Mouse (Mus musculus): Measurements from ENCODE around the gene B230104I21Rik. TPM values are rescaled to one million over a fixed set of nuclear protein-coding genes. Genes with fewer than 3 reads are reported as not detected.

The B230104I21Rik gene
- polyA plus RNA-seq (2012; rRNA removed; ENCODE audit: low replicate concordance): not detected in 2 replicates

DNA sequence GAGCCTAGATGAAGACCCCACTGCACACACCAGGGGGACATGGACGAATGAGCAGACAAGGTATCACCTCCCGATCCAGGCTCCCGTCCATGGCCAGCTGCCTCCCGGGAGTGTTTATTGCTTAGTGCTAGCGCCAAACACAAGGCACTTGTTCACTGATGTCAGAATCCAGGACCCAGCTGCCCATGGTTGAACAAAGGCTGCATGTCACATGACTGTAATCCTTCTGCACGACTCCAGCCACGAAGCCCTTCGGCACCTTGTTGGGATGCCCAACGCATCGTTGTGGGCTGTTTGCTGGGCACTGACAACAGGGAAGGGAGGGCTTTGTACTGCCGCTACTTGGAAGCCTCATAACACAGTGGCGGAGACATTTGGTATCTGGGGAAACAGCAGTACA lies at the start of gene B230104I21Rik:
Gene B230104I21Rik (plus strand): TSS at position 367 of the 400 bp plus-strand sequence.

DNA sequence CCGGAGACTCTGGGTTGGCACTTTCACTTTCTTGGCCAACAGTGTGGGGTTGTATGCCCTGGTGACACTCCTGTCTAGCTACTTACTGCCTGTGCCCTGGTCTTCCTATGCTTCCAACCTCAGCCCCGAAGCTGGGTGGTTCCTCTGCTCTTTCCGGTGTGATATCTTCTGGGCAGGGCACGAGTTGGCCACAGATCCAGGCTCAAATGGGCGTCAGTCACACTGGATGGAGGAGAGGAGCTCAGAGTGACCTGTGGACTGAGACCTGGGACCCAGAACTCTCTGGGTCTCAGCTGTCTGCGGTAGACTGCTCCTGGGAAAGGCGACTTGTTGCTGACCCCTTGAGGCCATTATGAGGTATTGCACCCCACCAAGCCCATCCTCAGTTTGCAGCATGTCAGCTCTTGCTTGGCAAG lies 34.5 kb upstream of the B230104I21Rik start, which contains the start of gene Arhgef16:
Gene Arhgef16 (minus strand): TSS at position 211 of the 416 bp plus-strand sequence.

Other genes starting within 250 kb of the B230104I21Rik start
- 0.06 TPM in 1 of 2 replicates, not detected in the other for gene Trp73, start 195.9 kb upstream of the B230104I21Rik start, polyA plus RNA-seq (2012; rRNA removed; ENCODE audit: low replicate concordance)
- 17.3 and 27.8 TPM in 2 replicates for gene Wrap73, start 193.8 kb upstream of the B230104I21Rik start, polyA plus RNA-seq (2012; rRNA removed; ENCODE audit: low replicate concordance)
- gene Tprgl, start 175.5 kb upstream of the B230104I21Rik start, polyA plus RNA-seq (2012; rRNA removed; ENCODE audit: low replicate concordance): 173 and 225 TPM in 2 replicates
- gene Megf6, start 165.4 kb upstream of the B230104I21Rik start, polyA plus RNA-seq (2012; rRNA removed; ENCODE audit: low replicate concordance): 6.0 and 7.7 TPM in 2 replicates
- 1.2 and 7.9 TPM in 2 replicates for gene Arhgef16, start 34.5 kb upstream of the B230104I21Rik start, polyA plus RNA-seq (2012; rRNA removed; ENCODE audit: low replicate concordance)

Data from subcutaneous adipose tissue, adult 2 months (tissue).